In genomic region chr15:28057545-28057944, GRCm38 (mm10) we compare ENCODE assay signal across 19 mouse cellular contexts. TPM values are rescaled to one million over a fixed set of nuclear protein-coding genes. Genes with fewer than 3 reads are reported as not detected.
DNase-seq lines count a peak whose midpoint lies in the region; ATAC-seq and TF ChIP-seq lines count a peak whose summit lies in the region.
"Had no signal": no experiment of that assay in that cellular context is flagged by ENCODE, and none has a peak within 500 bp of the region (broad histone marks: within the 10 kb centered on the region; RNA-seq: fewer than 3 reads in every experiment).

No protein-coding gene starts in this region.

- TF ChIP-seq EP300 in stomach, postnatal 0 days (optimal IDR thresholded peaks at IDR 0.05): no peak

- H3K27ac ChIP-seq in kidney, adult 2 months (ENCODE audit: insufficient read depth, low read depth, low read length): no peak overlapping the region
- H3K27ac ChIP-seq in stomach, embryonic 14.5 days (ENCODE audit: low read length): no peak overlapping the region
- no peak overlapping the region for H3K27ac ChIP-seq in stomach, postnatal 0 days (replicated peaks)
- H3K27ac ChIP-seq: embryonic facial prominence, embryonic 10.5 days; forebrain, embryonic 13.5 days; heart, embryonic 13.5 days; hindbrain, embryonic 15.5 days had no signal

- H3K36me3 ChIP-seq in kidney, adult 2 months (ENCODE audit: control insufficient read depth, insufficient read depth, low read length): no peaks in the 10 kb centered on the region
- H3K36me3 ChIP-seq in stomach, embryonic 14.5 days (ENCODE audit: control insufficient read depth, insufficient read depth, low read length): no peaks in the 10 kb centered on the region
- no peaks in the 10 kb centered on the region for H3K36me3 ChIP-seq in stomach, postnatal 0 days (ENCODE audit: control insufficient read depth, insufficient read depth, low read length)
- H3K36me3 ChIP-seq: embryonic facial prominence, embryonic 10.5 days; G1E; heart, embryonic 13.5 days; hindbrain, embryonic 15.5 days had no signal

- no peaks in the 10 kb centered on the region for H3K27me3 ChIP-seq in kidney, adult 2 months (replicated peaks; ENCODE audit: control insufficient read depth, insufficient read depth, low read length)
- H3K27me3 ChIP-seq in stomach, embryonic 14.5 days (ENCODE audit: control insufficient read depth, insufficient read depth, low read length): no peaks in the 10 kb centered on the region
- H3K27me3 ChIP-seq in stomach, postnatal 0 days (ENCODE audit: control insufficient read depth, insufficient read depth, low read length): no peaks in the 10 kb centered on the region
- H3K27me3 ChIP-seq: forebrain, embryonic 13.5 days; hindbrain, embryonic 15.5 days had no signal

- no peak overlapping the region for H3K4me3 ChIP-seq in kidney, adult 2 months (ENCODE audit: insufficient read depth, low read depth, low read length)
- no peak overlapping the region for H3K4me3 ChIP-seq in stomach, embryonic 14.5 days (ENCODE audit: low read depth, low read length)
- no peak overlapping the region for H3K4me3 ChIP-seq in stomach, postnatal 0 days (ENCODE audit: low read depth, low read length)
- H3K4me3 ChIP-seq: embryonic facial prominence, embryonic 10.5 days; forebrain, embryonic 13.5 days; heart, embryonic 13.5 days; hindbrain, embryonic 15.5 days had no signal

- DNase-seq in kidney, adult 2 months: peak; percentile 24
- DNase-seq in kidney, postnatal 14 days: no peak
- no peak for DNase-seq in stomach, postnatal 0 days (ENCODE audit: low spot score)
- peak; percentile 18 for DNase-seq in retina, adult 2 months (ENCODE audit: low read depth, low spot score)
- no peak for DNase-seq in ovary, adult 18-20 months (ENCODE audit: low spot score)
- DNase-seq in lung, postnatal 10 days: no peak
- DNase-seq: cerebellum, adult 11-12 months; cerebellum, adult 9-10 months; cerebellum, postnatal 25 days; forebrain, postnatal 0 days; gastrocnemius, postnatal 14 days; heart, postnatal 36 days had no signal

- ATAC-seq in stomach, embryonic 14.5 days (ENCODE audit: insufficient number of reproducible peaks, insufficient read depth, low FRiP score, low read depth): 0 out of 2 replicates have a peak, but pooled peaks have one; percentile 33
- no peak for ATAC-seq in stomach, postnatal 0 days (ENCODE audit: low FRiP score, low TSS enrichment)
- ATAC-seq: activated CD4-positive, CD25-positive, alpha-beta regulatory T cell, adult 4 months; forebrain, embryonic 13.5 days; forebrain, postnatal 0 days had no signal

- no peak for TF ChIP-seq POLR2A in kidney, adult 2 months (IDR thresholded peaks at IDR 0.05; ENCODE audit: low read depth, low read length)

- no peak for TF ChIP-seq CTCF in kidney, adult 2 months (conservative IDR thresholded peaks at IDR 0.05; ENCODE audit: insufficient read depth, insufficient read length, low read depth, low read length)
- TF ChIP-seq CTCF in stomach, postnatal 0 days (IDR thresholded peaks at IDR 0.05; ENCODE audit: low read depth): no peak

- no peak overlapping the region for H3K9ac ChIP-seq in stomach, embryonic 14.5 days (replicated peaks; ENCODE audit: low read depth, low read length)
- no peak overlapping the region for H3K9ac ChIP-seq in stomach, postnatal 0 days (ENCODE audit: low read length)
- H3K9ac ChIP-seq: forebrain, embryonic 13.5 days; forebrain, postnatal 0 days; heart, embryonic 13.5 days; hindbrain, embryonic 15.5 days had no signal

- H3K9me3 ChIP-seq in stomach, embryonic 14.5 days (ENCODE audit: control insufficient read depth, low read depth, low read length): no peaks in the 10 kb centered on the region
- H3K9me3 ChIP-seq in stomach, postnatal 0 days (ENCODE audit: control insufficient read depth, low read length): no peaks in the 10 kb centered on the region
- H3K9me3 ChIP-seq: embryonic facial prominence, embryonic 10.5 days; forebrain, embryonic 13.5 days; heart, embryonic 13.5 days; hindbrain, embryonic 15.5 days had no signal

- H3K4me1 ChIP-seq in kidney, adult 2 months (ENCODE audit: control insufficient read depth, insufficient read depth, low read length): no peaks in the 10 kb centered on the region
- H3K4me1 ChIP-seq in stomach, embryonic 14.5 days (ENCODE audit: control insufficient read depth, insufficient read depth, low read length): no peaks in the 10 kb centered on the region
- H3K4me1 ChIP-seq in stomach, postnatal 0 days (replicated peaks; ENCODE audit: control insufficient read depth, insufficient read depth): no peaks in the 10 kb centered on the region
- H3K4me1 ChIP-seq: forebrain, embryonic 13.5 days; hindbrain, embryonic 15.5 days had no signal

- H3K4me2 ChIP-seq in stomach, embryonic 14.5 days (replicated peaks; ENCODE audit: low read depth, low read length): no peak overlapping the region
- no peak overlapping the region for H3K4me2 ChIP-seq in stomach, postnatal 0 days (replicated peaks; ENCODE audit: low read depth)
- H3K4me2 ChIP-seq: forebrain, embryonic 13.5 days; heart, embryonic 13.5 days; hindbrain, embryonic 15.5 days had no signal

- 39% methylated on average over 5 of the region's 5 CpGs for WGBS in kidney, adult 2 months
- 54% methylated on average over 5 of the region's 5 CpGs for WGBS in stomach, embryonic 14.5 days
- 46% methylated on average over 5 of the region's 5 CpGs for WGBS in stomach, postnatal 0 days

RNA-seq across cellular contexts. Expression of gene Trio, which starts 31.9 kb away (rescaled TPM):
- 37.2 and 44.5 TPM in 2 replicates for polyA plus RNA-seq in kidney, adult 2 months (2012; rRNA removed)
- 45.0 and 54.2 TPM in 2 replicates for polyA plus RNA-seq in stomach, embryonic 14.5 days (2014; fragmentation: Nextera tagmentation; extraction: Ambion mirVana)
- polyA plus RNA-seq in stomach, postnatal 0 days (2015; fragmentation: Nextera tagmentation; extraction: Ambion mirVana): 8.7 and 8.8 TPM in 2 replicates
- polyA plus RNA-seq: G1E had no signal

Comparison
In these comparisons a context has a peak if more than half of its experiments do, and no peak if none do; other contexts are left out.
1. DNase-seq: peak in kidney, adult 2 months (single experiment) and retina, adult 2 months (single experiment); none in kidney, postnatal 14 days (single experiment), stomach, postnatal 0 days (single experiment), ovary, adult 18-20 months (single experiment) and lung, postnatal 10 days (single experiment).